Comparison of ENCODE assay signal across 11 mouse cellular contexts in the genomic region with DNA sequence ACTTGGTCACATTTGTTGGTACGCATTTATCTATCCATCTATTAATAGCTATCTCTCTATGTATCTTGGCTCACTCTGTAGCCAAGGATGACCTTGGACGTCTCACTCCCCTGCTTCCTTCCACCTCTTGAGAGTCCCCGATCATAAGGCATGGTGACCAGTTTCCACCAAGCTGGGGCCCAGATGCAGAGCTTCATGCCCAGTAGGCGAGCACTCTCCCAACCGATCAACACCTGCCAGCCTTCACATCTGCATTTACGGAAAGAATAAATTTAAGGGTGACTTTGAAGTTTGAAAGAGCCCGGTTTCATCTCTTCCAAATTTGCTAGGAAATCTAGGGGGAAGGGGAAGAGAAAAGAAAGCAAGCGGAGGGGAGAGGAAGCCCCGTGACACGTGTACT.
DNase-seq lines count a peak whose midpoint lies in the region; ATAC-seq and TF ChIP-seq lines count a peak whose summit lies in the region.
"Had no signal": no experiment of that assay in that cellular context is flagged by ENCODE, and none has a peak within 500 bp of the region (broad histone marks: within the 10 kb centered on the region; RNA-seq: fewer than 3 reads in every experiment).

No protein-coding gene starts in this region.

- H3K9ac ChIP-seq in heart, adult 2 months (ENCODE audit: low read depth, low read length): no peak overlapping the region
- no peak overlapping the region for H3K9ac ChIP-seq in heart, embryonic 16.5 days (ENCODE audit: low read length)
- H3K9ac ChIP-seq in neural tube, embryonic 13.5 days: no peak overlapping the region
- H3K9ac ChIP-seq: liver, embryonic 15.5 days had no signal

- 55% methylated on average over 10 of the region's 10 CpGs for WGBS in heart, adult 2 months
- 53% methylated on average over 10 of the region's 10 CpGs for WGBS in heart, embryonic 16.5 days
- 45% methylated on average over 10 of the region's 10 CpGs for WGBS in neural tube, embryonic 13.5 days

- H3K4me1 ChIP-seq in heart, adult 2 months (ENCODE audit: control insufficient read depth, insufficient read depth, low read length): peaks cover 10% of the 10 kb centered on the region
- peaks cover 24% of the 10 kb centered on the region for H3K4me1 ChIP-seq in heart, embryonic 16.5 days (ENCODE audit: control insufficient read depth, insufficient read depth, low read length)
- H3K4me1 ChIP-seq in neural tube, embryonic 13.5 days (replicated peaks): peaks cover 19% of the 10 kb centered on the region

- TF ChIP-seq CTCF in heart, adult 2 months (IDR thresholded peaks at IDR 0.05): no peak

- DNase-seq in heart, adult 2 months: peak in 1 of 2 experiments; percentile 24
- no peak for DNase-seq in heart, adult 9 months (ENCODE audit: low spot score in 2 of 2)
- DNase-seq in kidney, adult 9 months: peak; percentile 43
- no peak for DNase-seq in kidney, postnatal 10 days
- no peak for DNase-seq in embryo, embryonic 9.5 days (ENCODE audit: extremely low spot score)
- DNase-seq in gastrocnemius, postnatal 25 days: no peak
- DNase-seq: adrenal gland, postnatal 10 days; cerebellum, adult 18-20 months had no signal

- no peaks in the 10 kb centered on the region for H3K27me3 ChIP-seq in heart, adult 2 months (ENCODE audit: control insufficient read depth, insufficient read depth, low read length)
- H3K27me3 ChIP-seq in heart, embryonic 16.5 days (ENCODE audit: control insufficient read depth, insufficient read depth, low read length): no peaks in the 10 kb centered on the region; the same call in 1 of the 2 replicates
- H3K27me3 ChIP-seq in neural tube, embryonic 13.5 days: 0 out of 2 replicates have a peak, but pooled peaks cover 3% of the 10 kb centered on the region
- H3K27me3 ChIP-seq: liver, embryonic 15.5 days had no signal

- ATAC-seq in heart, embryonic 16.5 days (replicated peaks; ENCODE audit: extremely low read depth, insufficient read depth, low FRiP score): no peak
- ATAC-seq in neural tube, embryonic 13.5 days (ENCODE audit: low read depth): no peak

- no peaks in the 10 kb centered on the region for H3K9me3 ChIP-seq in heart, embryonic 16.5 days (replicated peaks; ENCODE audit: control insufficient read depth, low read length)
- H3K9me3 ChIP-seq in neural tube, embryonic 13.5 days: no peaks in the 10 kb centered on the region
- H3K9me3 ChIP-seq: liver, embryonic 15.5 days had no signal

- no peaks in the 10 kb centered on the region for H3K79me2 ChIP-seq in heart, adult 2 months (replicated peaks; ENCODE audit: control insufficient read depth, insufficient read depth, low read length)

- no peak for TF ChIP-seq POLR2A in heart, adult 2 months (IDR thresholded peaks at IDR 0.05; ENCODE audit: insufficient read depth, low read depth, low read length)

- no peak overlapping the region for H3K4me3 ChIP-seq in heart, adult 2 months
- no peak overlapping the region for H3K4me3 ChIP-seq in heart, embryonic 16.5 days (ENCODE audit: low read length)
- no peak overlapping the region for H3K4me3 ChIP-seq in neural tube, embryonic 13.5 days
- H3K4me3 ChIP-seq: liver, embryonic 15.5 days had no signal

- peaks cover 2% of the 10 kb centered on the region for H3K36me3 ChIP-seq in heart, adult 2 months (ENCODE audit: control insufficient read depth, insufficient read depth, low read length)
- H3K36me3 ChIP-seq in heart, embryonic 16.5 days (ENCODE audit: control insufficient read depth, insufficient read depth): no peaks in the 10 kb centered on the region
- no peaks in the 10 kb centered on the region for H3K36me3 ChIP-seq in neural tube, embryonic 13.5 days
- H3K36me3 ChIP-seq: liver, embryonic 15.5 days had no signal

- TF ChIP-seq EP300 in heart, adult 2 months (IDR thresholded peaks at IDR 0.05; ENCODE audit: insufficient read depth, low read depth, low read length): no peak

- intact Hi-C loops in heart, adult 2 months (cut with DNase I): loop anchor here (1.0 to 10.0 kb wide), 3 partner anchors 67 to 748 kb away; a partner anchor contains a TSS

- peak overlapping the region; percentile 75 for H3K27ac ChIP-seq in heart, adult 2 months
- H3K27ac ChIP-seq in heart, embryonic 16.5 days (ENCODE audit: low read length): 0 out of 2 replicates have a peak overlapping the region, but pooled peaks have one; percentile 15
- no peak overlapping the region for H3K27ac ChIP-seq in neural tube, embryonic 13.5 days (replicated peaks)
- H3K27ac ChIP-seq: liver, embryonic 15.5 days had no signal

- peak overlapping the region; percentile 4 for H3K4me2 ChIP-seq in heart, embryonic 16.5 days (ENCODE audit: low read depth, low read length)
- peak overlapping the region; percentile 36; the same call in 1 of the 2 replicates for H3K4me2 ChIP-seq in neural tube, embryonic 13.5 days
